Mouse (Mus musculus): ENCODE data around the gene Hao2. TPM values are rescaled to one million over a fixed set of nuclear protein-coding genes. Genes with fewer than 3 reads are reported as not detected.

Gene Hao2
- total RNA-seq, 4 experiments from 2014 or later, result not detected

DNA sequence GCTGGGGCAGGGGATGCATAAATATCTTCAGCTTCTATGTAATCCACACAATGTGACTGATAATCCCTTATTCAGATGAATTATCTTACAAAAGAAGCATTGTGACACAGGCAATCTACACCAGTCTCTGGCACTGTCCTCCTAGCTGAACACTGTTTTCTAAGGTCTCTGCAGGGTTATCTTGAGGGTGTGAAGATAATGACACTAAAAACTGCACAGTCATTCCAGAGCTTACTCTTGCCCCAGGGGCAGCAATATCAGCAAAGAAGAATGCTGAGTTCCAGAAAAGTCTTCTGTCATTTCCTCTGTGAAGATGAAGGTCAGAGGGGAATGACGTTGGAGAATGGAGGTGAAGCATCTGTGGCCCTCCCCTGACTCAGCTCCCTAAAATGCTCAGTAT is 36.1 kb downstream of the Hao2 start:
- DNase-seq (ENCODE audit: low spot score), result no peak

DNA sequence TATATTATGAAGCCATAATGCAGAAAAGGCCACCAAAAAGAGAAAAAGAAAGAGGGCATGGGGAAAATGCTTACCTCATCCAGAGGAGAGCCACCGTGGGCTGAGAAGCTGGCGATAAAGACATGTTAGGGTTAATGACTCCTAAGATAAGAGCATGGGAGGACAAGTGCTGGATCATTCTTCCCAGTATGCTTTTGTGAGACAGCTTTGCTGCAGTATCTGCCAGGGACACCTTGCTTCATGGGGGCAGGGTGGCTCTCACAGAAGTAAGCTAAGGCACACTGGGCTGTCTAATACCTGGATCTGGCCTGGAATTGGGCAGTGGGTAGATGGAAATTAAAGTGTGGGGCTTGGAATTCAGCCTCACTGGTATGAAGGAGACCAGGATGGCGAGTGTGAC is 37.9 kb downstream of the Hao2 start:
- DNase-seq (ENCODE audit: low spot score), result no peak

DNA sequence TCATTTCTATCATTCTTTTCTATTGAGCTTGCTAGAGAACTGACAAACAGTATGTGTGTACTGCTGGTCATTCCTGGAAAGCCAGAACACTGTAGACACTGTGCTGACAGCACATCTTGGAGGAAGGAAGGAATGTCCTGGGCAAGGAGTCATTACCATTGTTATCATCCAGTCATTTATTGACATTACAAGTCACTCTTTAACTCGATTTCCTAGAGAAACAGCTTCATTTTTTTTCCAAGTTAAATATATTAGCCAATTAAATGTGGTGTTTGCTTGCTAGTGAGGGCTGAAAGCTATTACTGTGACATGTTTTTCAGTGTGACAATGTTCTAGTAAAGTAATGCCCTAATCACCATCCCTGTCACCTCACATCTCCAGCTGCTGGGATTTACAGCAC is 39.4 kb downstream of the Hao2 start:
- no peak for DNase-seq (ENCODE audit: low spot score)

DNA sequence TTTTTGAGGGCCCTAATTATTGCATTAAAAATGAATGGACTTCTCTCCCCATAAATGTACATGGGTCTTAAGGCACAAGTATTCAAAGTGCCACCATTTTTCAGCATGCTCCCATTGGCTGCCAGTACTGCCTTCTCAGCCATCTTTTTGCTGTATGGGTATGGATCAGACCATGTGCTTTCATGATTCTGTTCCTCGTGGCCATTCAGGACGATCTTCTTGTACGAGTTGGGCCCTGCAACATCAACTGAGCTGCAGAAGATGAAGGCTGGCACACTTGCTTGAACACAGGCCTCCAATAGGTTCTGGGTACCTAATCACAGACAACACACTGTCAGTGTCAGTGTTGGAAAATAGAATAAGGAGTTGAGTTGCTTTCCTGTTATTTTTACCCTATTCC is 40.0 kb downstream of the Hao2 start:
- no peak for DNase-seq (ENCODE audit: low spot score)

DNA sequence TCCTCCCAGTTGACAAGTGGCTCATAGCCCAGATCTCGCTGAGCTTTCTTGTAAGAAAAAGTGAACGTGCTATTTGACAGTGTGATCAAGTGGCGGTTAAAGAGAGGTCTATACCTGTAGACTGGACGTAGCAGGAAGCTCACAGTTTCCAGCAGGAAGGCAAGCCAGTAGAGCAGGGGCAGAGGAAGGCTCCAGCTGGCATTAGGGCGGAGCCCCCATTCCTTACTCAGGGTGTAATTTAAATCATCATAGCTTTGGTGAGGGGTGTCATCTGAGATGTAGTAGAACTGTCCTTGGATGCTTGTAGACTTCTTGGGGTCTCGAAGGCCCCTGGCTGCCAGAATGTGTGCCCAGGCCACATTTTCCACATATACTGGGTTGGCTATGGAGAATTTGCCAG is 40.4 kb downstream of the Hao2 start:
- DNase-seq (ENCODE audit: low spot score), result no peak

DNA sequence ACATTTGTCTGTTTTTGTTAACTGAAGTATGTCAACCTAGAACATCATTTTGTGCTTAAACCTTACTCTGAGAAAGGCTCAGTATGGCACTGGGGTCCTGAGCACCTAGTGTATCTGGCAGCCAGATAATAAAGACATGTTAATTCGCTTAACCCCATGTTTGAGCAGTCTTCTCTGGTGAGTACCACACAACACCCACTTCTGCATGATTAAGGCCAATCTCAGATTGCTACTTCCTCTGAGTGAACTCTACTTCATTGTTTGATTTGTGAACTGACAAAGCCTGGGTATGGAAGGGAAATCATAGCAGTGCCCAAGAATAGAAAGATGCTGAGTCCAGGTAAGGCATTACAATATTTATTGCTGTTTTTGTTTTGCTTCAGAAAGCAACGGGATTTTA is 41.2 kb downstream of the Hao2 start:
- DNase-seq (ENCODE audit: low spot score), result no peak

DNA sequence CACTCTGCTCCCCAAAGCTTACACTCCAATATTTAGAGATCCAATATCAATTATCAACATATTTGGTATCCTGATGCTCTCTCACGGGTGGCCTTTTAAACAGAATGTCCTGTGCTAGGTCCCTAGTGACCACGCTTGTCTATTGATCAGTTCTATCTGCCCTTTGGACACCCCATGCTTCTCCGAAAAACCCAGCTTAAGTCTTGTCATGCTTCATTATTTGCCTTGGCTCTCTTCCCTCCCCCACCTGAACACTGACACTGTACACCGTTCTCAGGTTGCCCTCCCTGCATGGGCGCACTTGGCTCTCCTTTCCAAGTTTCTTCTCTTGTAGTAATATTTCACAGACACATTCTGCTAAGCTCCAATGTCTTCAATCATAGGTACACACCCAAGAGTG is 42.8 kb downstream of the Hao2 start:
- DNase-seq (ENCODE audit: low spot score), result no peak

DNA sequence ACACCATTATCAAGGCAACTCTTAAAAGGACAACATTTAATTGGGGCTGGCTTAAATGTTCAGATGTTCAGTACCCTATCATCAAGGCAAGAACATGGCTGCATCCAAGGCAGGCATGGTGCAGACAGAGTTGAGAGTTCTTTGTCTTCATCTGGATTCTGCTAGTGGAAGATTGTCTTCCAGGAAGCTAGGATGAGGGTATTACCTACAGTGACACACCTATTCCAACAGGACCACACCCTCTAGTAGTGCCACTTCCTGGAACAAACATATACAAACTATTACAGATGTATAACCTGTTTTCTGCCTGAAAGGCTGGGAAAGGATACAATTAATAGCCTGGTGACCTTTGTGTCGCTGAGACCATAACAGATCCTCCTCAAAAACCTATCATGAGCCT is 44.1 kb downstream of the Hao2 start:
- no peak for DNase-seq (ENCODE audit: low spot score)

Other genes starting within 250 kb of the Hao2 start
- not detected for gene Hsd3b2, start 168.7 kb downstream of the Hao2 start, total RNA-seq (2022)
- not detected for gene Hsd3b3, start 130.1 kb downstream of the Hao2 start, total RNA-seq (2022)
- under 1 TPM in 1 of 4 experiments, not detected in 3; 0.17 TPM for gene Hsd3b6, start 78.8 kb downstream of the Hao2 start, total RNA-seq (2022)
- gene Hsd3b1, start 33.4 kb downstream of the Hao2 start, total RNA-seq (2022), result under 1 TPM in 1 of 4 experiments, not detected in 3; 0.24 TPM
- gene Wars2, start 247.8 kb upstream of the Hao2 start, total RNA-seq (2022), result 1 to 10 TPM; 5.6 to 8.7 (median 7.9) TPM